Comparison of ENCODE assay signal across 14 mouse cellular contexts in the genomic region with DNA sequence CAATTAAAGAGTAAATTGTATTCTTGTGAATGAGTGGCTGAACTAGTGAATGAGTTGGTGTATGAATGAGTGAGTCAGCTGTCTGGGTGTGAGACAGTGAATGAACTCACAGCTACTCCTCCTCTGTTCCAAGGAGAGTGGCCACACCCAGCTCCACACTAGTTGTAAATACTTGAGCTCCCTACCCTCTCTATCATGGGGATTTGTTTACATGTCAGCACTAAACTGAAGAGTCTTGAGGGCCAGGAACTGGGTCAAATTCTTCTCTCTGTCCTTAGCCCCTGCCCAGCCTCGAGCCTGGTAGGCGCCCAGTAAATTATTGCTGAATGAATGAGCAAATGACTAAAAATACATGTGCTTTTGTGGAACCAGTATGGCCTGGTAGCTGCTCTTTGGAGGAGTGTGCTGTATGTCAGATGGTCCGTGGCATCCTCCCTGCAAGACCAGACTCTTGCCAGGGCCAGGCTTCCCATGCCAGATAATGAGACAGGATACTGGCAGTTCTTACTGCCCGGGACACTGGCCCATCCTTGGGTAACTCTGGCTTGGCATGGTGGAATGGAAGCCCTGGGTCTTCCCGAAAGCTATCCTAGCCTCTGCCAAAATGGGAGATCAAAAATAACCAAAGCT.
DNase-seq lines count a peak whose midpoint lies in the region; ATAC-seq and TF ChIP-seq lines count a peak whose summit lies in the region.
"Had no signal": no experiment of that assay in that cellular context is flagged by ENCODE, and none has a peak within 500 bp of the region (broad histone marks: within the 10 kb centered on the region; RNA-seq: fewer than 3 reads in every experiment).

No protein-coding gene starts in this region.

- no peak for TF ChIP-seq CTCF in layer of hippocampus, adult 2 months (conservative IDR thresholded peaks at IDR 0.05)

- H3K4me1 ChIP-seq in midbrain, embryonic 14.5 days (ENCODE audit: control insufficient read depth, insufficient read depth, low read length), result no peaks in the 10 kb centered on the region
- H3K4me1 ChIP-seq: forebrain, embryonic 15.5 days; heart, embryonic 13.5 days; hindbrain, embryonic 15.5 days; limb, embryonic 13.5 days had no signal

- no peak overlapping the region for H3K27ac ChIP-seq in layer of hippocampus, adult 2 months
- no peak overlapping the region for H3K27ac ChIP-seq in midbrain, embryonic 14.5 days (replicated peaks; ENCODE audit: low read depth, low read length)
- H3K27ac ChIP-seq: forebrain, embryonic 15.5 days; heart, embryonic 13.5 days; hindbrain, embryonic 15.5 days; limb, embryonic 13.5 days had no signal

- H3K36me3 ChIP-seq in midbrain, embryonic 14.5 days (ENCODE audit: control insufficient read depth, insufficient read depth, low read length), result peaks cover 58% of the 10 kb centered on the region

- H3K9me3 ChIP-seq in midbrain, embryonic 14.5 days (ENCODE audit: control insufficient read depth, low read length), result no peaks in the 10 kb centered on the region
- H3K9me3 ChIP-seq: forebrain, embryonic 15.5 days; heart, embryonic 13.5 days; hindbrain, embryonic 15.5 days; limb, embryonic 13.5 days had no signal

- peak; percentile 97 for ATAC-seq in cerebellum, adult (ENCODE audit: insufficient number of reproducible peaks, low FRiP score, low TSS enrichment)
- ATAC-seq in midbrain, embryonic 14.5 days (ENCODE audit: low FRiP score, low TSS enrichment), result no peak
- ATAC-seq: forebrain, embryonic 15.5 days had no signal

- H3K4me2 ChIP-seq in midbrain, embryonic 14.5 days (ENCODE audit: low read length), result no peak overlapping the region
- H3K4me2 ChIP-seq: forebrain, embryonic 15.5 days; heart, embryonic 13.5 days; hindbrain, embryonic 15.5 days; limb, embryonic 13.5 days had no signal

- H3K9ac ChIP-seq in midbrain, embryonic 14.5 days (replicated peaks; ENCODE audit: low read length), result no peak overlapping the region
- H3K9ac ChIP-seq: forebrain, embryonic 15.5 days; heart, embryonic 13.5 days; hindbrain, embryonic 15.5 days; limb, embryonic 13.5 days had no signal

- WGBS in midbrain, embryonic 14.5 days, result 92% methylated on average over 5 of the region's 5 CpGs

- no peaks in the 10 kb centered on the region for H3K27me3 ChIP-seq in midbrain, embryonic 14.5 days (ENCODE audit: control insufficient read depth, insufficient read depth, low read length)
- H3K27me3 ChIP-seq: CH12.LX; forebrain, embryonic 15.5 days; heart, embryonic 13.5 days; hindbrain, embryonic 15.5 days; limb, embryonic 13.5 days had no signal

- H3K4me3 ChIP-seq in layer of hippocampus, adult 2 months, result no peak overlapping the region
- no peak overlapping the region for H3K4me3 ChIP-seq in midbrain, embryonic 14.5 days (replicated peaks; ENCODE audit: low read depth, low read length)
- H3K4me3 ChIP-seq: forebrain, embryonic 15.5 days; heart, embryonic 13.5 days; hindbrain, embryonic 15.5 days; limb, embryonic 13.5 days had no signal

- DNase-seq in layer of hippocampus, adult 9-11 months, result peak; percentile 21
- DNase-seq in layer of hippocampus, adult 2 months (ENCODE audit: low spot score in 2 of 2), result no peak
- DNase-seq in cerebellum, postnatal 36 days, result peak; percentile 88 to 91
- peak; percentile 30 for DNase-seq in lung, postnatal 36 days
- DNase-seq in heart, adult 8-10 months (ENCODE audit: low spot score), result no peak
- no peak for DNase-seq in midbrain, embryonic 14.5 days
- DNase-seq in B cell, adult 2 months, result no peak
- DNase-seq: kidney, postnatal 4 days had no signal

Comparison
In these comparisons a context has a peak if more than half of its experiments do, and no peak if none do; other contexts are left out.
1. DNase-seq: peak in layer of hippocampus, adult 9-11 months (single experiment), cerebellum, postnatal 36 days (2 of 2) and lung, postnatal 36 days (single experiment); none in layer of hippocampus, adult 2 months (0 of 2), heart, adult 8-10 months (single experiment), midbrain, embryonic 14.5 days (single experiment) and B cell, adult 2 months (0 of 2).